Mouse (Mus musculus) bone marrow macrophage, adult 2 months (primary cell): Measurements from ENCODE around the gene Hsd17b12.

Source experiments
- CTCF ChIP-seq: IDR thresholded peaks from 2 replicates; pipeline ENCODE4 v1.5.1; 2012; ENCODE audit warnings: low read depth, mild to moderate bottlenecking, low read length, moderate library complexity
- POLR2A ChIP-seq: IDR thresholded peaks from 2 replicates; pipeline ENCODE4 v1.6.1; 2012; ENCODE audit warnings: mild to moderate bottlenecking, low read depth, low read length, borderline replicate concordance

GRCm38 (mm10) chr2:93991336-93991735, 166.4 kb downstream of the Hsd17b12 start:
- TF ChIP-seq CTCF (no peak), POLR2A (no peak)
